ENCODE assay signal across 29 mouse cellular contexts in genomic region chr4:49622272-49622671, GRCm38 (mm10). TPM values are rescaled to one million over a fixed set of nuclear protein-coding genes. Genes with fewer than 3 reads are reported as not detected.
DNase-seq lines count a peak whose midpoint lies in the region; ATAC-seq and TF ChIP-seq lines count a peak whose summit lies in the region.
"Had no signal": no experiment of that assay in that cellular context is flagged by ENCODE, and none has a peak within 500 bp of the region (broad histone marks: within the 10 kb centered on the region; RNA-seq: fewer than 3 reads in every experiment).

No protein-coding gene starts in this region.

- ATAC-seq in intestine, embryonic 16.5 days = peak; percentile 77
- ATAC-seq in liver, postnatal 0 days = no peak
- ATAC-seq: forebrain, embryonic 16.5 days had no signal

- H3K4me3 ChIP-seq in lung, adult 2 months (replicated peaks; ENCODE audit: extremely low read depth, low read depth, low read length) = peak overlapping the region; percentile 38
- no peak overlapping the region for H3K4me3 ChIP-seq in intestine, embryonic 16.5 days (ENCODE audit: low read length)
- H3K4me3 ChIP-seq in liver, postnatal 0 days (ENCODE audit: low read depth, low read length) = no peak overlapping the region
- H3K4me3 ChIP-seq: forebrain, embryonic 10.5 days; heart, embryonic 12.5 days; limb, embryonic 10.5 days; liver, embryonic 15.5 days; midbrain, embryonic 12.5 days; neural tube, embryonic 15.5 days had no signal

- no peak overlapping the region for H3K27ac ChIP-seq in intestine, embryonic 16.5 days (ENCODE audit: low read length)
- no peak overlapping the region for H3K27ac ChIP-seq in liver, postnatal 0 days (ENCODE audit: low read depth)
- H3K27ac ChIP-seq: forebrain, embryonic 10.5 days; limb, embryonic 10.5 days; liver, embryonic 15.5 days; midbrain, embryonic 12.5 days; neural tube, embryonic 15.5 days had no signal

- TF ChIP-seq EP300 in liver, postnatal 0 days (IDR thresholded peaks at IDR 0.05; ENCODE audit: low read depth) = no peak

- H3K36me3 ChIP-seq in intestine, embryonic 16.5 days (ENCODE audit: control insufficient read depth, insufficient read depth, low read length) = no peaks in the 10 kb centered on the region
- no peaks in the 10 kb centered on the region for H3K36me3 ChIP-seq in liver, postnatal 0 days (replicated peaks; ENCODE audit: insufficient read depth, low read length)
- H3K36me3 ChIP-seq: forebrain, embryonic 10.5 days; heart, embryonic 12.5 days; limb, embryonic 10.5 days; liver, embryonic 15.5 days; midbrain, embryonic 12.5 days; neural tube, embryonic 15.5 days had no signal

- no peak for TF ChIP-seq POLR2A in lung, adult 2 months (IDR thresholded peaks at IDR 0.05; ENCODE audit: borderline replicate concordance, extremely low read depth, low read depth, low read length)

- no peak for TF ChIP-seq CTCF in lung, adult 2 months (IDR thresholded peaks at IDR 0.05; ENCODE audit: insufficient read depth, low read length)
- TF ChIP-seq CTCF in liver, postnatal 0 days (IDR thresholded peaks at IDR 0.05; ENCODE audit: low read depth) = no peak

- no peaks in the 10 kb centered on the region for H3K27me3 ChIP-seq in intestine, embryonic 16.5 days (replicated peaks; ENCODE audit: control insufficient read depth, insufficient read depth, low read length)
- no peaks in the 10 kb centered on the region for H3K27me3 ChIP-seq in liver, postnatal 0 days (ENCODE audit: insufficient read depth, low read length)
- H3K27me3 ChIP-seq: heart, embryonic 12.5 days; liver, embryonic 15.5 days; midbrain, embryonic 12.5 days; neural tube, embryonic 15.5 days had no signal

- H3K9me3 ChIP-seq in intestine, embryonic 16.5 days (ENCODE audit: control insufficient read depth, low read length) = no peaks in the 10 kb centered on the region
- H3K9me3 ChIP-seq in liver, postnatal 0 days (ENCODE audit: low read length) = no peaks in the 10 kb centered on the region
- H3K9me3 ChIP-seq: forebrain, embryonic 10.5 days; heart, embryonic 12.5 days; limb, embryonic 10.5 days; liver, embryonic 15.5 days; midbrain, embryonic 12.5 days; neural tube, embryonic 15.5 days had no signal

- no peak for DNase-seq in lung, adult 2 months
- DNase-seq in lung, postnatal 10 days = no peak
- peak; percentile 71 for DNase-seq in lung, postnatal 25 days (ENCODE audit: low spot score)
- no peak for DNase-seq in ovary, adult 18-20 months (ENCODE audit: low spot score)
- DNase-seq in liver, postnatal 0 days = no peak
- DNase-seq in left cerebral cortex, postnatal 14 days (ENCODE audit: low spot score in 2 of 2) = no peak
- DNase-seq: adrenal gland, postnatal 14 days; cerebellum, adult 2 months; cerebellum, postnatal 25 days; gastrocnemius, postnatal 14 days; heart, adult 18-20 months; heart, postnatal 10 days; kidney, adult 8-10 months; layer of hippocampus, adult 9-11 months; liver; thymus, postnatal 14 days had no signal

- no peak overlapping the region for H3K9ac ChIP-seq in intestine, embryonic 16.5 days (ENCODE audit: low read depth, low read length)
- H3K9ac ChIP-seq in liver, postnatal 0 days (replicated peaks) = no peak overlapping the region
- H3K9ac ChIP-seq: heart, embryonic 12.5 days; liver, embryonic 15.5 days; midbrain, embryonic 12.5 days; neural tube, embryonic 15.5 days had no signal

- H3K4me1 ChIP-seq in lung, adult 2 months (ENCODE audit: control insufficient read depth, insufficient read depth, low read length) = no peaks in the 10 kb centered on the region
- peaks cover 2% of the 10 kb centered on the region; the same call in 1 of the 2 replicates for H3K4me1 ChIP-seq in intestine, embryonic 16.5 days (ENCODE audit: control insufficient read depth, insufficient read depth, low read length)
- H3K4me1 ChIP-seq in liver, postnatal 0 days (ENCODE audit: insufficient read depth) = no peaks in the 10 kb centered on the region
- H3K4me1 ChIP-seq: limb, embryonic 10.5 days; midbrain, embryonic 12.5 days; neural tube, embryonic 15.5 days had no signal

- H3K4me2 ChIP-seq in intestine, embryonic 16.5 days (ENCODE audit: low read depth, low read length) = no peak overlapping the region
- no peak overlapping the region for H3K4me2 ChIP-seq in liver, postnatal 0 days (ENCODE audit: low read depth, low read length)
- H3K4me2 ChIP-seq: heart, embryonic 12.5 days; liver, embryonic 15.5 days; midbrain, embryonic 12.5 days; neural tube, embryonic 15.5 days had no signal

- intact Hi-C loops in left cerebral cortex, postnatal 14 days (cut with DNase I) = no loop called here

- 48% methylated on average over 2 of the region's 2 CpGs for WGBS in lung, adult 2 months
- 54% methylated on average over 2 of the region's 2 CpGs for WGBS in intestine, embryonic 16.5 days
- WGBS in liver, postnatal 0 days (ENCODE audit: insufficient replicate concordance) = 78% methylated on average over 2 of the region's 2 CpGs

RNA-seq across cellular contexts. Expression of gene Rnf20, which starts 9.5 kb away (rescaled TPM):
- 19.7 and 25.5 TPM in 2 replicates for polyA plus RNA-seq in lung, adult 2 months (2012; rRNA removed)
- polyA plus RNA-seq in intestine, embryonic 16.5 days (2015; fragmentation: Nextera tagmentation; extraction: Ambion mirVana) = 24.4 and 25.7 TPM in 2 replicates
- polyA plus RNA-seq in liver, postnatal 0 days (2015; fragmentation: Nextera tagmentation; extraction: Ambion mirVana) = 9.4 and 11.8 TPM in 2 replicates
- total RNA-seq in left cerebral cortex, postnatal 14 days (2021) = 10 to 100 TPM; 64.3 to 70.4 TPM

RNA-seq across cellular contexts. Expression of gene Tmem246, which starts 24.6 kb away (rescaled TPM):
- 51.7 and 52.8 TPM in 2 replicates for polyA plus RNA-seq in lung, adult 2 months (2012; rRNA removed)
- polyA plus RNA-seq in intestine, embryonic 16.5 days (2015; fragmentation: Nextera tagmentation; extraction: Ambion mirVana) = 21.5 and 22.6 TPM in 2 replicates
- polyA plus RNA-seq in liver, postnatal 0 days (2015; fragmentation: Nextera tagmentation; extraction: Ambion mirVana) = 3.3 and 3.9 TPM in 2 replicates
- total RNA-seq in left cerebral cortex, postnatal 14 days (2021) = 10 to 100 TPM; 66.9 to 68.1 TPM
- total RNA-seq: megakaryocyte, adult 5-6 weeks had no signal

RNA-seq across cellular contexts. Expression of gene Ppp3r2, which starts 59.6 kb away (rescaled TPM):
- 0.03 TPM in 1 of 2 replicates, not detected in the other for polyA plus RNA-seq in lung, adult 2 months (2012; rRNA removed)
- 0.07 and 0.09 TPM in 2 replicates for polyA plus RNA-seq in intestine, embryonic 16.5 days (2015; fragmentation: Nextera tagmentation; extraction: Ambion mirVana)
- not detected in 2 replicates for polyA plus RNA-seq in liver, postnatal 0 days (2015; fragmentation: Nextera tagmentation; extraction: Ambion mirVana)
- total RNA-seq in left cerebral cortex, postnatal 14 days (2021) = under 1 TPM; 0.47 to 0.75 TPM
- total RNA-seq: adrenal gland, postnatal 14 days; gastrocnemius, postnatal 14 days; heart, adult 18-20 months; heart, postnatal 10 days; megakaryocyte, adult 5-6 weeks; MEL had no signal
- polyA plus RNA-seq: C2C12; forebrain, embryonic 10.5 days; hindbrain, embryonic 11.5 days; large intestine, adult 2 months; liver, embryonic 15.5 days had no signal
